Mouse (Mus musculus): Measurements from ENCODE around the gene Ppfia4. TPM values are rescaled to one million over a fixed set of nuclear protein-coding genes. Genes with fewer than 3 reads are reported as not detected.
"Not testable (repeated sequence)": the region's sequence is repeated elsewhere in the genome, so short reads cannot be mapped to it uniquely, and the experiment has no call there.

Ppfia4 gene
- polyA plus RNA-seq, 1 experiment from 2014 or later, result 17.1 TPM

DNA sequence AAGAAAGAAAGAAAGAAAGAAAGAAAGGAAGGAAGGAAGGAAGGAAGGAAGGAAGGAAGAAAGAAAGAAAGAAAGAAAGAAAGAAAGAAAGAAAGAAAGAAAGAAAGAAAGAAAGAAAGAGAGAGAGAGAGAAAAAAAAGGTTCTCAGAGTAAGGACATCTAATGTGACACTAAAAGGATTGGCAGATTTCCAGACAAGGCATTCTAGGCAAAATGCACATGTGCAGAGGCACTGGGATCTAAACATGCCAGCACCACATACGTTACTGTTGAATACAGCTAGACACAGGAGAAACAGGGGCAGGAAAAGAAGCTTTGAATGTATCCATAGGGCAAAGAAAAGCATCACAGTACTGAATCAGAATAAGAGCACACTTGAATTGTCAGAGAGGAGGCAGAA, 83.0 kb downstream of the Ppfia4 start:
- WGBS, result 71% methylated on average over 1 of the region's 1 CpGs
- not testable (repeated sequence) for H3K27me3 ChIP-seq (replicated peaks); H3K36me3 ChIP-seq; H3K4me3 ChIP-seq; H3K9ac ChIP-seq; H3K27ac ChIP-seq (ENCODE audit: poor library complexity, severe bottlenecking); ATAC-seq (ENCODE audit: insufficient number of reproducible peaks, low FRiP score); H3K4me2 ChIP-seq; H3K4me1 ChIP-seq (replicated peaks); H3K9me3 ChIP-seq (replicated peaks)

Other genes with a start within 250 kb of the Ppfia4 start
- gene Chit1, start 221.7 kb downstream of the Ppfia4 start, polyA plus RNA-seq (2016; fragmentation: Nextera tagmentation; extraction: Ambion mirVana), result 0.32 and 0.49 TPM in 2 replicates
- 1.2 and 1.3 TPM in 2 replicates for gene Chil1, start 150.8 kb downstream of the Ppfia4 start, polyA plus RNA-seq (2016; fragmentation: Nextera tagmentation; extraction: Ambion mirVana)
- gene Mybph, start 139.5 kb downstream of the Ppfia4 start, polyA plus RNA-seq (2016; fragmentation: Nextera tagmentation; extraction: Ambion mirVana), result 0.39 and 0.54 TPM in 2 replicates
- gene Adora1, start 97.5 kb downstream of the Ppfia4 start, polyA plus RNA-seq (2016; fragmentation: Nextera tagmentation; extraction: Ambion mirVana), result 7.3 and 9.3 TPM in 2 replicates
- gene Myog, start 42.9 kb downstream of the Ppfia4 start, polyA plus RNA-seq (2016; fragmentation: Nextera tagmentation; extraction: Ambion mirVana), result 1.2 and 2.1 TPM in 2 replicates
- gene Tmem183a, start 29.1 kb upstream of the Ppfia4 start, polyA plus RNA-seq (2016; fragmentation: Nextera tagmentation; extraction: Ambion mirVana), result 67.6 and 73.8 TPM in 2 replicates
- gene 4933406M09Rik, start 53.0 kb upstream of the Ppfia4 start, polyA plus RNA-seq (2016; fragmentation: Nextera tagmentation; extraction: Ambion mirVana), result not detected in 2 replicates
- 37.6 and 38.8 TPM in 2 replicates for gene Cyb5r1, start 72.6 kb upstream of the Ppfia4 start, polyA plus RNA-seq (2016; fragmentation: Nextera tagmentation; extraction: Ambion mirVana)
- 126 and 134 TPM in 2 replicates for gene Adipor1, start 82.5 kb upstream of the Ppfia4 start, polyA plus RNA-seq (2016; fragmentation: Nextera tagmentation; extraction: Ambion mirVana)
- 18.8 and 20.4 TPM in 2 replicates for gene Klhl12, start 122.6 kb upstream of the Ppfia4 start, polyA plus RNA-seq (2016; fragmentation: Nextera tagmentation; extraction: Ambion mirVana)
- gene Rabif, start 161.7 kb upstream of the Ppfia4 start, polyA plus RNA-seq (2016; fragmentation: Nextera tagmentation; extraction: Ambion mirVana), result 32.2 and 32.8 TPM in 2 replicates
- gene Mgat4e, start 216.8 kb upstream of the Ppfia4 start, polyA plus RNA-seq (2016; fragmentation: Nextera tagmentation; extraction: Ambion mirVana), result not detected in 2 replicates
- 39.9 and 41.4 TPM in 2 replicates for gene Kdm5b, start 227.2 kb upstream of the Ppfia4 start, polyA plus RNA-seq (2016; fragmentation: Nextera tagmentation; extraction: Ambion mirVana)